Mouse (Mus musculus) thymus, adult 2 months (tissue): ENCODE data around the gene Slc2a2. TPM values are rescaled to one million over a fixed set of nuclear protein-coding genes. Genes with fewer than 3 reads are reported as not detected.

Source experiments
- DNase-seq: peaks from one replicate; pipeline ENCODE4 v3.0.0; 2021
- H3K27ac ChIP-seq: fragments of 200-500 bp; 2 replicates; pipeline ENCODE4 v1.5.1; 2012; ENCODE audit warnings: low read length, control low read depth; ENCODE audit not compliant: control insufficient read depth, insufficient read depth
- H3K27me3 ChIP-seq: fragments of 200-500 bp; 2 replicates; pipeline ENCODE4 v1.6.1; 2012; ENCODE audit warnings: mild to moderate bottlenecking, low read length, moderate library complexity, mixed read lengths; ENCODE audit not compliant: control insufficient read depth, insufficient read depth
- H3K36me3 ChIP-seq: fragments of 200-500 bp; 2 replicates; pipeline ENCODE4 v1.6.1; 2012; ENCODE audit warnings: mild to moderate bottlenecking, low read length, moderate library complexity; ENCODE audit not compliant: control insufficient read depth, insufficient read depth
- H3K4me1 ChIP-seq: fragments of 200-500 bp; replicated peaks from 2 replicates; pipeline ENCODE4 v1.6.1; 2012; ENCODE audit warnings: low read length; ENCODE audit not compliant: control insufficient read depth, insufficient read depth
- H3K4me3 ChIP-seq: fragments of 200-500 bp; 2 replicates; pipeline ENCODE4 v1.5.1; 2012; ENCODE audit warnings: mild to moderate bottlenecking, low read length, control low read depth, moderate library complexity; ENCODE audit not compliant: control insufficient read depth, insufficient read depth
- CTCF ChIP-seq: fragments of 200-500 bp; IDR thresholded peaks from 2 replicates; pipeline ENCODE4 v1.5.1; 2012; ENCODE audit warnings: mild to moderate bottlenecking, control low read depth, low read length, moderate library complexity, borderline replicate concordance; ENCODE audit not compliant: control insufficient read depth, poor library complexity, insufficient read depth; ENCODE audit errors: extremely low read depth
- POLR2A ChIP-seq: fragments of 200-500 bp; IDR thresholded peaks from 2 replicates; pipeline ENCODE4 v1.6.1; 2012; ENCODE audit warnings: mild to moderate bottlenecking, low read length, control low read depth, moderate library complexity; ENCODE audit not compliant: control insufficient read depth, poor library complexity, insufficient read depth; ENCODE audit errors: extremely low read depth
- WGBS: fragments of 180-500 bp; shearing (Covaris S2); methylation state at CpG from one replicate; pipeline ENCODE4 v1.1.7; 2018; 5-methylcytosine and 5-hydroxymethylcytosine counted together
- polyA plus RNA-seq: library from polyadenylated mRNA; depleted of rRNA; stranded (reverse); fragments of >200 nt; gene quantifications from 2 replicates; pipeline ENCODE4 v1.2.3, GENCODE M21; 2012

The Slc2a2 gene
- polyA plus RNA-seq, 1 experiment, result 0.08 TPM

GRCm38 (mm10) chr3:28723534-28723933 is 25.8 kb downstream of the Slc2a2 start:
- Histone ChIP-seq H3K36me3 (no peaks in the 10 kb centered on the region), H3K4me3 (no peak overlapping the region), H3K4me1 (no peaks in the 10 kb centered on the region), H3K27me3 (no peaks in the 10 kb centered on the region), H3K27ac (no peak overlapping the region)
- no peak for TF ChIP-seq CTCF
- no peak for TF ChIP-seq POLR2A
- DNase-seq, result peak; percentile 4
- WGBS, result 68% methylated on average over 6 of the region's 6 CpGs

DNA sequence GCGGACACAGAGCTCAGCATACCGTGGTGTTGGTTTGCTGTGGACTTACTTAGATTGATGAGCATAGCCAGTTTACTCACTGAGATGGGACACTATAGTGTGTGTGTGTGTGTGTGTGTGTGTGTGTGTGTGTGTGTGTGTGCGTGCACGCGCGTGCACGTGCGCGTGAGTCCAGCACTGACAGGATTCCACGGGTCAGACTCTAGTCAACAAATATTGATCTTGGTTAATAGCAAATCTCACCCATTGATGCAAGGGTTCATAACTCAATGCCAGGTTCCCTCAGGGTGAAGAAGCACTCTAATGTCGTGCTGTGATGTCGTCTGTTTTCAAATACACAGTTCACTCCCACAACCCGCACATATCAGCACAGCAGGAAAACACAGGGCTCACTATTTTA is 27.5 kb downstream of the Slc2a2 start:
- H3K4me1 ChIP-seq, result no peaks in the 10 kb centered on the region
- 96% methylated on average over 13 of the region's 13 CpGs for WGBS
- DNase-seq, result no peak
- H3K27ac ChIP-seq, result no peak overlapping the region
- H3K4me3 ChIP-seq, result no peak overlapping the region
- H3K27me3 ChIP-seq, result no peaks in the 10 kb centered on the region
- TF ChIP-seq CTCF (no peak), POLR2A (no peak)
- no peaks in the 10 kb centered on the region for H3K36me3 ChIP-seq

DNA sequence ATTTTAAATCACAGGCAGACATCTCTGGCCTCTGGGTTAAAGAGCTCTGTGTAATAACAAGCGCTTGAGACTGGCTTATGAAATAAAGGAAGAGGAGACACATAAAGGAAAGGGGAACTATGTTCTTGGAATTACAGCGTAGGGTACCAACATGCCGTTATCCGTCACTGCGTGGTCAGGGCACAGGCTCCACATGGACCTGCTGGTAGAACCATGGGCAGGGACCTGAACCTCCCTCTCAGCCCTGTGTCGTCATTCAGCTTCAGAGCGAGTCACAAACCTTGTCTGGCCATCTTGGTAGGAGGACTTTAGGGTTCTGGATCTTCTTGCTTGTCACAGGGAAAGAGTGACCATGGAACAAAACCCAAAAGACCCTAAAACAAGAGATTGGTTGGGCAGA is 28.7 kb downstream of the Slc2a2 start:
- no peak overlapping the region for H3K4me3 ChIP-seq
- H3K4me1 ChIP-seq, result no peaks in the 10 kb centered on the region
- 94% methylated on average over 7 of the region's 7 CpGs for WGBS
- TF ChIP-seq POLR2A, result no peak
- no peak for TF ChIP-seq CTCF
- no peaks in the 10 kb centered on the region for H3K36me3 ChIP-seq
- no peaks in the 10 kb centered on the region for H3K27me3 ChIP-seq
- no peak for DNase-seq
- H3K27ac ChIP-seq, result no peak overlapping the region

DNA sequence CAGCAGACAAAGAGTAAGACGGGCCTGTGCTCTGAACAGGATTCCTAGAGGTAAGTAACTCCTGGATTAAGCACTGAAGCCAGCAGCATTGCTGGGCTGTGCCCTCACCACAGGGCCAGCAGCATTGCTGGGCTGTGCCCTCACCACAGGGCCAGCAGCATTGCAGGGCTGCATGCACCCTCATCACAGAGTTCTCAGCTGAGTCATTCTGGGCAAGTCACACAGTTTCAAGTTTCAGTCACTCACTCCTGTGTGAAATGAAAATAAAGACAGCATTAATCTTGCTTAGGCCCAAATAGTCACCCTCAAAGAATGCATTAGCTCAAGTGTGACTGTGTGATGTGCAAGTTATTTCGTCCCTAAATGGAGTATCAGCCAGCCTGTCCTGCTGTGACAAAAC is 37.0 kb downstream of the Slc2a2 start:
- no peaks in the 10 kb centered on the region for H3K36me3 ChIP-seq
- no peak overlapping the region for H3K4me3 ChIP-seq
- H3K27ac ChIP-seq, result no peak overlapping the region
- 91% methylated on average over 2 of the region's 2 CpGs for WGBS
- no peaks in the 10 kb centered on the region for H3K4me1 ChIP-seq
- H3K27me3 ChIP-seq, result no peaks in the 10 kb centered on the region
- DNase-seq, result no peak
- TF ChIP-seq POLR2A (no peak), CTCF (no peak)

GRCm38 (mm10) chr3:28736981-28737380 is 39.3 kb downstream of the Slc2a2 start:
- 85% methylated on average over 2 of the region's 2 CpGs for WGBS
- TF ChIP-seq POLR2A (no peak), CTCF (no peak)
- H3K27ac ChIP-seq, result no peak overlapping the region
- H3K4me3 ChIP-seq, result no peak overlapping the region
- DNase-seq, result no peak
- H3K27me3 ChIP-seq, result no peaks in the 10 kb centered on the region
- no peaks in the 10 kb centered on the region for H3K36me3 ChIP-seq
- H3K4me1 ChIP-seq, result no peaks in the 10 kb centered on the region

- Histone ChIP-seq H3K27ac (no peak overlapping the region), H3K4me3 (no peak overlapping the region), H3K36me3 (no peaks in the 10 kb centered on the region), H3K4me1 (no peaks in the 10 kb centered on the region), H3K27me3 (no peaks in the 10 kb centered on the region)
- no peak for DNase-seq
- WGBS, result 85% methylated on average over 6 of the region's 6 CpGs
- no peak for TF ChIP-seq POLR2A
- no peak for TF ChIP-seq CTCF
Measured at GRCm38 (mm10) chr3:28740353-28740752, 42.6 kb downstream of the Slc2a2 start.

GRCm38 (mm10) chr3:28743251-28743650 is 45.5 kb downstream of the Slc2a2 start:
- WGBS, result 60% methylated on average over 8 of the region's 8 CpGs
- no peak overlapping the region for H3K4me3 ChIP-seq
- no peak overlapping the region for H3K27ac ChIP-seq
- no peak for DNase-seq
- H3K4me1 ChIP-seq, result no peaks in the 10 kb centered on the region
- TF ChIP-seq CTCF, result no peak
- TF ChIP-seq POLR2A, result no peak
- no peaks in the 10 kb centered on the region for H3K36me3 ChIP-seq
- no peaks in the 10 kb centered on the region for H3K27me3 ChIP-seq
